Mouse (Mus musculus) heart, embryonic 10.5 days (tissue): ENCODE data around the gene Micu1. TPM values are rescaled to one million over a fixed set of nuclear protein-coding genes. Genes with fewer than 3 reads are reported as not detected.

ENCODE experiments used
- DNase-seq: peaks from one replicate; pipeline ENCODE4 v3.0.0-alpha.2; 2017; ENCODE audit warnings: low spot score
- H3K27ac ChIP-seq: fragments of 300-500 bp; sonication (generic); 2 replicates; pipeline ENCODE4 v1.5.1; 2016; ENCODE audit warnings: mild to moderate bottlenecking
- H3K27me3 ChIP-seq: fragments of 300-500 bp; sonication (generic); 2 replicates; pipeline ENCODE4 v1.6.1; 2016; ENCODE audit warnings: mild to moderate bottlenecking; ENCODE audit not compliant: poor library complexity, insufficient read depth, severe bottlenecking
- H3K36me3 ChIP-seq: fragments of 300-500 bp; sonication (generic); 2 replicates; pipeline ENCODE4 v1.6.1; 2016; ENCODE audit warnings: mild to moderate bottlenecking, moderate library complexity
- H3K4me1 ChIP-seq: fragments of 300-500 bp; sonication (generic); 2 replicates; pipeline ENCODE4 v1.6.1; 2016; ENCODE audit warnings: mild to moderate bottlenecking
- H3K4me3 ChIP-seq: fragments of 300-500 bp; sonication (generic); 2 replicates; pipeline ENCODE4 v1.5.1; 2016; ENCODE audit warnings: mild to moderate bottlenecking, moderate library complexity
- H3K9me3 ChIP-seq: fragments of 300-500 bp; sonication (generic); 2 replicates; pipeline ENCODE4 v1.6.1; 2016; ENCODE audit warnings: mild to moderate bottlenecking, moderate library complexity
- WGBS: fragments of 180-500 bp; shearing (Covaris S2); methylation state at CpG from one replicate; pipeline ENCODE4 v1.1.7; 2016; 5-methylcytosine and 5-hydroxymethylcytosine counted together
- polyA plus RNA-seq: library from polyadenylated mRNA; unstranded; fragments of >200 nt; fragmentation: Nextera tagmentation; extraction: Ambion mirVana; gene quantifications from 2 replicates; pipeline ENCODE4 v1.2.1, GENCODE M21; 2016

The Micu1 gene
- polyA plus RNA-seq, 1 experiment from 2014 or later, result 45.4 TPM

- Histone ChIP-seq H3K4me3 (no peak overlapping the region), H3K9me3 (no peaks in the 10 kb centered on the region), H3K27me3 (no peaks in the 10 kb centered on the region), H3K36me3 (peaks cover 9% of the 10 kb centered on the region), H3K27ac (no peak overlapping the region), H3K4me1 (peaks cover 13% of the 10 kb centered on the region; the same call in 1 of the 2 replicates)
- DNase-seq, result no peak
- WGBS, result 89% methylated on average over 10 of the region's 10 CpGs
Measured at GRCm38 (mm10) chr10:59822857-59823256, 120.6 kb downstream of the Micu1 start.

- Histone ChIP-seq H3K27ac (no peak overlapping the region), H3K4me1 (0 out of 2 replicates have a peak, but pooled peaks cover 6% of the 10 kb centered on the region), H3K27me3 (no peaks in the 10 kb centered on the region), H3K4me3 (no peak overlapping the region), H3K9me3 (no peaks in the 10 kb centered on the region), H3K36me3 (peaks cover 31% of the 10 kb centered on the region)
- no peak for DNase-seq
- WGBS, result 77% methylated on average over 16 of the region's 16 CpGs
Measured at GRCm38 (mm10) chr10:59825137-59825812, 123.0 kb downstream of the Micu1 start.

DNA sequence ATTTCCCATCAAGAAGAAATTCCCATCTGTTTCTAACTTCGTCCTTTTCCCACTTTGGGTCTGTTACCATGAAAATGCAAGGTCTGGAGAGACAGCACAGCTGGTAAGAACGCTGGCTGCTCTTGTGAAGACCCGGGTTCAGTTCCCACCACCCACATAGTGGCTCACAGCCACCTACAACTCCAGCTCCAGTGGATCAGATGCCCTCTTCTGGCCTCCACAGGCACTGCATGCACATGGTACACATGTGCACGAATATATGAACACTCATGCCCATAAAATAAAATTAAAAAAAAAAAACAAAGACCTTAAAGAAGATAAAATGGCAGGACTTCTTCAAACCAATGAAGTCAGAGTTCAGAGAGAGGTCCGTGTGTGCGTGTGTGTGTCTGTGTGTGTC, 127.6 kb downstream of the Micu1 start:
- Histone ChIP-seq H3K9me3 (no peaks in the 10 kb centered on the region), H3K27ac (no peak overlapping the region), H3K27me3 (no peaks in the 10 kb centered on the region), H3K4me1 (0 out of 2 replicates have a peak, but pooled peaks cover 9% of the 10 kb centered on the region), H3K4me3 (no peak overlapping the region), H3K36me3 (peaks cover 49% of the 10 kb centered on the region)
- no peak for DNase-seq
- 93% methylated on average over 6 of the region's 6 CpGs for WGBS

GRCm38 (mm10) chr10:59831950-59832349, 129.7 kb downstream of the Micu1 start:
- H3K9me3 ChIP-seq, result no peaks in the 10 kb centered on the region
- no peaks in the 10 kb centered on the region for H3K27me3 ChIP-seq
- H3K36me3 ChIP-seq, result peaks cover 50% of the 10 kb centered on the region
- H3K4me1 ChIP-seq, result 0 out of 2 replicates have a peak, but pooled peaks cover 2% of the 10 kb centered on the region
- WGBS, result 65% methylated on average over 7 of the region's 7 CpGs
- no peak overlapping the region for H3K4me3 ChIP-seq
- DNase-seq, result no peak
- no peak overlapping the region for H3K27ac ChIP-seq

GRCm38 (mm10) chr10:59835301-59836155, 133.3 kb downstream of the Micu1 start:
- H3K9me3 ChIP-seq, result no peaks in the 10 kb centered on the region
- H3K27ac ChIP-seq, result no peak overlapping the region
- 79% methylated on average over 14 of the region's 14 CpGs for WGBS
- 0 out of 2 replicates have a peak, but pooled peaks cover 2% of the 10 kb centered on the region for H3K4me1 ChIP-seq
- DNase-seq, result no peak
- no peaks in the 10 kb centered on the region for H3K27me3 ChIP-seq
- peaks cover 19% of the 10 kb centered on the region for H3K36me3 ChIP-seq
- H3K4me3 ChIP-seq, result no peak overlapping the region

- Histone ChIP-seq H3K4me3 (no peak overlapping the region), H3K9me3 (no peaks in the 10 kb centered on the region), H3K36me3 (peaks cover 15% of the 10 kb centered on the region), H3K27me3 (no peaks in the 10 kb centered on the region), H3K4me1 (no peaks in the 10 kb centered on the region), H3K27ac (no peak overlapping the region)
- WGBS, result 93% methylated on average over 5 of the region's 5 CpGs
- no peak for DNase-seq
Measured at GRCm38 (mm10) chr10:59837490-59837889, 135.2 kb downstream of the Micu1 start.

DNA sequence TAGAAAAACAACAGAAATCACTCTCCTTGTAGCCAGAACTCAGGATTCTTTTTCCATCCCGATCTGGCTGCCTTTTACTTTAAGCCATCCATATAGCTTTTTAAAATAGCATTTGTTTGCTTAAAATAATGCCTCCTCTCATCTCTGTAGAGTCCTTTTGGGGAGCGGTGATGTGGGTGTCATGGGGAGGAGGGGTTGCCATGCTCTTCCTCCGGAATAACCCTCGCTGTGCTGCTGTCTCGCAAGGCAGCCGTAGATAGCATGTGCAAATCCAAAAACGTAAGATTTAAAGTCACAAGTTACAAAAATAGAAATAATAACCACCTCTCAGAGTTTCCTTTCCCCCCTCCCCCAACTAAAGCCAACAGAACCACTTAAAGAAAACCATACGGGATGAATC, 139.2 kb downstream of the Micu1 start:
- Histone ChIP-seq H3K36me3 (peaks cover 6% of the 10 kb centered on the region; the same call in 1 of the 2 replicates), H3K27me3 (no peaks in the 10 kb centered on the region), H3K4me3 (no peak overlapping the region), H3K9me3 (no peaks in the 10 kb centered on the region), H3K4me1 (no peaks in the 10 kb centered on the region), H3K27ac (no peak overlapping the region)
- WGBS, result 90% methylated on average over 8 of the region's 8 CpGs
- no peak for DNase-seq

DNA sequence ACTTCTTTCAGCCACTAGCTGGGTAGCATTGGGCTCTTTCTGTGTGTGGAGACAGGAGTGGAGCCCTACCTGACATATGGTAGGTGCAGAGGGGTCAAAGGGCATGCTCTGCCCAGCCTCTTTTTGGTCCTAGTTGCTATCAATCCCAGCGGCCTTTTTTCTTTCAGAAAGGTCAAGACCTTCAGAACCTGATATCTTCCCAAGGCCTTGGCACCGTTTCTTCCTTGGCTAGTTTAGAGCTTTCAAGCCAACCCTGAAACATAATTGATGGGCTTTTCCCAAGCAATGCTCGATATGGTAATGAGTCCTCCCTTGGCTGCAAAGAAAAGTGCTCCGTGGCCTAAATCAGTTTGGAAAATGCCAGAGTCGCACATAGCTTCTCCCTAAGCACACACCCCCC, 140.8 kb downstream of the Micu1 start:
- Histone ChIP-seq H3K27ac (no peak overlapping the region), H3K36me3 (peaks cover 4% of the 10 kb centered on the region; the same call in 1 of the 2 replicates), H3K4me1 (0 out of 2 replicates have a peak, but pooled peaks cover under 1% of the 10 kb centered on the region), H3K4me3 (no peak overlapping the region), H3K27me3 (no peaks in the 10 kb centered on the region), H3K9me3 (no peaks in the 10 kb centered on the region)
- 45% methylated on average over 5 of the region's 5 CpGs for WGBS
- no peak for DNase-seq

GRCm38 (mm10) chr10:59844686-59845085, 142.4 kb downstream of the Micu1 start:
- H3K27me3 ChIP-seq, result no peaks in the 10 kb centered on the region
- WGBS, result 84% methylated on average over 9 of the region's 9 CpGs
- H3K36me3 ChIP-seq, result peaks cover 4% of the 10 kb centered on the region; the same call in 1 of the 2 replicates
- peaks cover 16% of the 10 kb centered on the region for H3K4me1 ChIP-seq
- H3K9me3 ChIP-seq, result no peaks in the 10 kb centered on the region
- DNase-seq, result no peak
- H3K27ac ChIP-seq, result no peak overlapping the region
- H3K4me3 ChIP-seq, result no peak overlapping the region

GRCm38 (mm10) chr10:59846416-59846815, 144.1 kb downstream of the Micu1 start:
- DNase-seq, result no peak
- 77% methylated on average over 6 of the region's 6 CpGs for WGBS
- peaks cover 16% of the 10 kb centered on the region for H3K4me1 ChIP-seq
- H3K9me3 ChIP-seq, result no peaks in the 10 kb centered on the region
- H3K36me3 ChIP-seq, result peaks cover 4% of the 10 kb centered on the region; the same call in 1 of the 2 replicates
- H3K27ac ChIP-seq, result no peak overlapping the region
- no peaks in the 10 kb centered on the region for H3K27me3 ChIP-seq
- no peak overlapping the region for H3K4me3 ChIP-seq

DNA sequence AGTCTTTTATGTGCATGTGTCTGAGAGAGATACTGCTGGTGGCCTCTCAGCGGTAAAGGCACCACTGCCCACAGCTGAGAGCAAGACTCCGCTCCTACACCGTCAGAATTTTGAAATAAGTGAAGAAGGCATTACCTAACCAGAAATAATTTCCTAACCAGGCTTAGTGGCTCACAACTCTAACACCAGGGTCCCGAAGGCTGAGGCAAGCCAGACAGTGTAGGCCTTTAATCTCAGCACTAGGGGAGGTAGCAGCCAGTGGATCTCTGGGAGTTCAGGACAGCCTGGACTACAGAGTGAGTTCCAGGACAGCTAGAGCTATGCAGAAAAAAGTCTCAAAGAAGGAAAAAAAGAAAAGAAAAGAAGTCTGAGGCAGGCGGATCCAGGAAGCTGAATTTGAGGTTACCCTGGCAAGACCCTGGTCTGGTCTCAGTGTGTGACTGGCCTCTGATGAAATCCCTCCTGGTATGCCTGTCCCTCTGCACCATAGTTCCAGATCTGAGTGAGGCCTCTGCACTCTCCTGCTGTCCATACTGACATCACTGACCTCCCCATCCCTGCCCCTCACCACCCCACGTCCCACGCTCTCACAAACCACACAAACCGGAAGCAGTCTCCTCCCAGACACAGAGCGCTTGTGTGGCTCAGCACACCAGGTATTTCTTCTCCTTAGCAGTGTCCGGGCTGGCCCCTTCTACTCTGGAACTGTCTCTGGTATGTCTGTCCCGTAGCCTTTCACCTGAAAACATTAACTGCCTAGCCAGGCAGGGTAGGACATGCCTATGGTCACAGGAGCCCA, 146.0 kb downstream of the Micu1 start:
- Histone ChIP-seq H3K27ac (0 out of 2 replicates have a peak overlapping the region, but pooled peaks have one; percentile 22), H3K9me3 (no peaks in the 10 kb centered on the region), H3K4me1 (peaks cover 16% of the 10 kb centered on the region), H3K4me3 (no peak overlapping the region), H3K36me3 (no peaks in the 10 kb centered on the region), H3K27me3 (no peaks in the 10 kb centered on the region)
- DNase-seq, result no peak
- 75% methylated on average over 11 of the region's 11 CpGs for WGBS

DNA sequence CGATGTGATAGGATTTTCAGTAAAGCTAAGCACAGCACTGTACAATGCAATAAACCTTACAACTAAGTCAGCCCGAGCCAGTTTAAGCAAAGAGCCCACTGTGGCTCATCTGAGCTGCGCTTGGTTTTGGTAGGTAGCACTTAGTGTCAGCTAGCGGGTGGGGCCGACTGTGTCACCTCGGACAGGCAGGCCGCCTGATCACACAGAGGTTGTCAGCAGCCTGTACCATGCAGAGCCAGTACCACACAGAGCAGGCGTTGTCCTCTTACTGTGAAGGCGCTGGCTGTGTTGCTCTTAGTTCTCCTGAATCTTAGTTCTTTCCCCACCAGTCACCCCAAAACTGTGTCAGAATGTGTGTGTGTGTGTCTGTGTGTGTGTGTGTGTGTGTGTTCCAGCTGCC, 146.7 kb downstream of the Micu1 start:
- DNase-seq, result no peak
- Histone ChIP-seq H3K27ac (0 out of 2 replicates have a peak overlapping the region, but pooled peaks have one; percentile 36), H3K36me3 (no peaks in the 10 kb centered on the region), H3K9me3 (no peaks in the 10 kb centered on the region), H3K4me3 (no peak overlapping the region), H3K4me1 (peaks cover 16% of the 10 kb centered on the region), H3K27me3 (no peaks in the 10 kb centered on the region)
- 49% methylated on average over 9 of the region's 9 CpGs for WGBS
